ENCODE assay signal across 14 mouse cellular contexts in genomic region chr4:47807877-47808276, GRCm38 (mm10).
A peak's percentile ranks its signal among the peaks of the same experiment; 100 is the strongest.
DNase-seq lines count a peak whose midpoint lies in the region; ATAC-seq and TF ChIP-seq lines count a peak whose summit lies in the region.
"Had no signal": no experiment of that assay in that cellular context is flagged by ENCODE, and none has a peak within 500 bp of the region (broad histone marks: within the 10 kb centered on the region; RNA-seq: fewer than 3 reads in every experiment).

No protein-coding gene starts in this region.

- H3K36me3 ChIP-seq in kidney, embryonic 15.5 days, result no peaks in the 10 kb centered on the region
- H3K36me3 ChIP-seq: heart, embryonic 13.5 days had no signal

- no peaks in the 10 kb centered on the region for H3K4me1 ChIP-seq in kidney, embryonic 15.5 days

- WGBS in kidney, embryonic 15.5 days, result 20% methylated on average over 3 of the region's 3 CpGs

- H3K9ac ChIP-seq in kidney, embryonic 15.5 days, result no peak overlapping the region
- H3K9ac ChIP-seq: heart, embryonic 13.5 days; liver, embryonic 14.5 days had no signal

- no peak overlapping the region for H3K4me2 ChIP-seq in kidney, embryonic 15.5 days
- H3K4me2 ChIP-seq: heart, embryonic 13.5 days had no signal

- H3K27me3 ChIP-seq in kidney, embryonic 15.5 days, result no peaks in the 10 kb centered on the region
- H3K27me3 ChIP-seq: heart, embryonic 13.5 days had no signal

- no peak for DNase-seq in cerebellum, postnatal 4 days (ENCODE audit: low spot score in 2 of 2)
- DNase-seq in layer of hippocampus, adult 2 months (ENCODE audit: low spot score in 2 of 2), result no peak
- no peak for DNase-seq in layer of hippocampus, adult 11-12 months (ENCODE audit: low spot score)
- peak; percentile 20 for DNase-seq in cerebellum, adult 11-12 months
- DNase-seq in embryo, embryonic 11 days, result peak; percentile 18
- DNase-seq in right cerebral cortex, postnatal 4 days, result no peak
- DNase-seq: spleen, adult 18-20 months had no signal

- peak; percentile 56 for TF ChIP-seq CTCF in layer of hippocampus, adult 2 months (conservative IDR thresholded peaks at IDR 0.05)

- peak; percentile 74 for ATAC-seq in cerebellum, adult (ENCODE audit: insufficient number of reproducible peaks, low FRiP score, low TSS enrichment)
- ATAC-seq in kidney, embryonic 15.5 days (replicated peaks; ENCODE audit: low FRiP score), result no peak
- ATAC-seq: activated CD4-positive, CD25-positive, alpha-beta regulatory T cell, adult 4 months; hindbrain, embryonic 16.5 days had no signal

- H3K27ac ChIP-seq in layer of hippocampus, adult 2 months, result no peak overlapping the region
- no peak overlapping the region for H3K27ac ChIP-seq in kidney, embryonic 15.5 days
- H3K27ac ChIP-seq: heart, embryonic 13.5 days; liver, embryonic 14.5 days had no signal

- H3K4me3 ChIP-seq in layer of hippocampus, adult 2 months, result no peak overlapping the region
- H3K4me3 ChIP-seq in kidney, embryonic 15.5 days (replicated peaks), result no peak overlapping the region
- H3K4me3 ChIP-seq: heart, embryonic 13.5 days; myocyte had no signal

- H3K9me3 ChIP-seq in kidney, embryonic 15.5 days (replicated peaks), result no peaks in the 10 kb centered on the region
- H3K9me3 ChIP-seq: heart, embryonic 13.5 days had no signal

Comparison
In these comparisons a context has a peak if more than half of its experiments do, and no peak if none do; other contexts are left out.
1. DNase-seq: peak in cerebellum, adult 11-12 months (single experiment) and embryo, embryonic 11 days (single experiment); none in cerebellum, postnatal 4 days (0 of 2), layer of hippocampus, adult 2 months (0 of 2), layer of hippocampus, adult 11-12 months (single experiment) and right cerebral cortex, postnatal 4 days (single experiment).